Mouse (Mus musculus) brown adipose tissue, adult 24 weeks (tissue): ENCODE measurements around the gene Rwdd2b. TPM values are rescaled to one million over a fixed set of nuclear protein-coding genes. Genes with fewer than 3 reads are reported as not detected.

Source experiments
- H3K27ac ChIP-seq: fragments of 200-500 bp; replicated peaks from 2 replicates; pipeline ENCODE4 v1.5.1; 2012; ENCODE audit warnings: low read depth, mild to moderate bottlenecking, low read length
- H3K4me1 ChIP-seq: fragments of 200-500 bp; 2 replicates; pipeline ENCODE4 v1.6.1; 2012; ENCODE audit warnings: low read length, mixed read lengths; ENCODE audit not compliant: control insufficient read depth, insufficient read depth, insufficient read length
- H3K4me3 ChIP-seq: fragments of 200-500 bp; 2 replicates; pipeline ENCODE4 v1.5.1; 2012; ENCODE audit warnings: low read depth, mild to moderate bottlenecking, low read length, moderate library complexity; ENCODE audit not compliant: insufficient read depth
- polyA plus RNA-seq: library from polyadenylated mRNA; stranded (reverse); fragments of >200 nt; gene quantifications from 2 replicates; pipeline ENCODE4 v1.2.4, GENCODE M21; 2012; ENCODE audit not compliant: missing spikeins, insufficient read depth, insufficient read length

The Rwdd2b gene
- polyA plus RNA-seq, 1 experiment: 3.4 TPM

GRCm38 (mm10) chr16:87438697-87439096 lies 1.7 kb downstream of the Rwdd2b start:
- Histone ChIP-seq H3K27ac (no peak overlapping the region), H3K4me1 (peaks cover 6% of the 10 kb centered on the region; the same call in 1 of the 2 replicates), H3K4me3 (no peak overlapping the region)

- Histone ChIP-seq H3K27ac (no peak overlapping the region), H3K4me3 (no peak overlapping the region), H3K4me1 (peaks cover 6% of the 10 kb centered on the region; the same call in 1 of the 2 replicates)
These were observed 3.3 kb downstream of the Rwdd2b start for GRCm38 (mm10) chr16:87437096-87437495.

- Histone ChIP-seq H3K27ac (no peak overlapping the region), H3K4me1 (no peaks in the 10 kb centered on the region), H3K4me3 (no peak overlapping the region)
These were observed 4.8 kb downstream of the Rwdd2b start for GRCm38 (mm10) chr16:87435411-87436205.

GRCm38 (mm10) chr16:87434946-87435345 lies 5.4 kb downstream of the Rwdd2b start:
- no peak overlapping the region for H3K4me3 ChIP-seq
- H3K27ac ChIP-seq: no peak overlapping the region
- no peaks in the 10 kb centered on the region for H3K4me1 ChIP-seq

GRCm38 (mm10) chr16:87434266-87434665 lies 6.1 kb downstream of the Rwdd2b start:
- H3K27ac ChIP-seq: no peak overlapping the region
- no peaks in the 10 kb centered on the region for H3K4me1 ChIP-seq
- no peak overlapping the region for H3K4me3 ChIP-seq

- peak within 1 kb of the TSS; percentile 94 for H3K4me3 ChIP-seq
- H3K4me1 ChIP-seq: no peaks in the 10 kb centered on the region
- H3K27ac ChIP-seq: peak within 1 kb of the TSS; percentile 63
These were observed 8.1 kb downstream of the Rwdd2b start, which contains the start of gene Ltn1 for GRCm38 (mm10) chr16:87432033-87432814. TSS of gene Ltn1 (minus strand) at chr16:87432612.

GRCm38 (mm10) chr16:87427516-87427915 lies 12.9 kb downstream of the Rwdd2b start:
- Histone ChIP-seq H3K4me3 (no peak overlapping the region), H3K27ac (no peak overlapping the region), H3K4me1 (no peaks in the 10 kb centered on the region)

- Histone ChIP-seq H3K4me3 (no peak overlapping the region), H3K4me1 (no peaks in the 10 kb centered on the region), H3K27ac (no peak overlapping the region)
These were observed 19.7 kb downstream of the Rwdd2b start for GRCm38 (mm10) chr16:87420662-87421061.

GRCm38 (mm10) chr16:87405001-87405400 lies 35.4 kb downstream of the Rwdd2b start:
- Histone ChIP-seq H3K4me3 (no peak overlapping the region), H3K27ac (no peak overlapping the region), H3K4me1 (no peaks in the 10 kb centered on the region)

GRCm38 (mm10) chr16:87393813-87394548 lies 46.4 kb downstream of the Rwdd2b start:
- Histone ChIP-seq H3K27ac (no peak overlapping the region), H3K4me1 (no peaks in the 10 kb centered on the region), H3K4me3 (no peak overlapping the region)

- H3K4me1 ChIP-seq: no peaks in the 10 kb centered on the region
- no peak overlapping the region for H3K27ac ChIP-seq
- no peak overlapping the region for H3K4me3 ChIP-seq
These were observed 52.9 kb downstream of the Rwdd2b start for GRCm38 (mm10) chr16:87387444-87387977.

- no peak overlapping the region for H3K4me3 ChIP-seq
- H3K4me1 ChIP-seq: no peaks in the 10 kb centered on the region
- H3K27ac ChIP-seq: no peak overlapping the region
These were observed 56.0 kb downstream of the Rwdd2b start for GRCm38 (mm10) chr16:87384366-87384765.
